Mouse (Mus musculus) adrenal gland, adult 18-20 months (tissue): ENCODE results near the gene Hydin. TPM values are rescaled to one million over a fixed set of nuclear protein-coding genes. Genes with fewer than 3 reads are reported as not detected.
A peak's percentile ranks its signal among the peaks of the same experiment; 100 is the strongest.

Experiments
- DNase-seq, 2 experiments: peaks; one replicate each; pipeline ENCODE4 v3.0.0; 2021 to 2022; ENCODE audit warnings: low spot score in 2 of 2
- long read RNA-seq, 2 experiments: library from polyadenylated mRNA; stranded (forward); transcript quantifications; one replicate each; pipeline ENCODE4 v2.0.0; 2021
- total RNA-seq, 2 experiments: library from RNA; stranded (reverse); gene quantifications; 1 replicate in 1 of 2; 2 replicates in 1 of 2; pipeline ENCODE4 v1.2.3; 2021

Hydin gene
- total RNA-seq = under 1 TPM; 0.03 to 0.17 TPM
- long read RNA-seq, experiment 1 = 0 reads
- long read RNA-seq, experiment 2, partial matches to known transcripts = 3 of 3 reads
- long read RNA-seq, experiment 2, other reads (novel, unspliced or antisense) = 0 of 3 reads

- DNase-seq = peak in 1 of 2 experiments; percentile 10
These were observed at the start of gene Hydin for GRCm38 (mm10) chr8:110266741-110267140. Gene Hydin, plus strand, starts transcription at chr8:110266977.

- DNase-seq = no peak
These were observed 49.6 kb upstream of the Hydin start for GRCm38 (mm10) chr8:110217198-110217597.

DNA sequence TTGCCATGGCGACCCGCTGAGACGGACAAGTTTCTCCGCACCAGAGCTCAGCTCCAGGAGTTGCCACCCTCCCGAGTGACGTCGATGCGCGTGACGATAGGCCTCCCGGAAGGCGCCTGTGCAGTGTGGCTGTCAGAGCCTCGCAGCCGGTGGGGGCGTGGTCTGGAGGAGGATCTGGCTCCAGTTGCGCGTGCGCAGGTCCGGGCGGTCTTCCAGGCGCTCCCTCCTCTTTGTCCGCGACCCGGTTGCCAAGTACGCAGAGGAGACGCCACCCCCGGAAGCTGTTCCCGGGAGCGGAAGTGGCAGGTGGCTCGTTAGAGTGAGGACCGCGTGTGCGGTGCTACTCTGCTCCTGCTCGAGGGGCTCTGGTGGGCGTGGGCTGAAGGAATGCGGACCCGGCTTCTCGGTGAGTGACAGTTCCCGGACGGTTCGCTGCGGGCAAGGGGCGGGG lies 49.1 kb upstream of the Hydin start:
- peak; percentile 98 to 99 for DNase-seq

GRCm38 (mm10) chr8:110218511-110218910 lies 48.3 kb upstream of the Hydin start:
- DNase-seq = no peak

DNA sequence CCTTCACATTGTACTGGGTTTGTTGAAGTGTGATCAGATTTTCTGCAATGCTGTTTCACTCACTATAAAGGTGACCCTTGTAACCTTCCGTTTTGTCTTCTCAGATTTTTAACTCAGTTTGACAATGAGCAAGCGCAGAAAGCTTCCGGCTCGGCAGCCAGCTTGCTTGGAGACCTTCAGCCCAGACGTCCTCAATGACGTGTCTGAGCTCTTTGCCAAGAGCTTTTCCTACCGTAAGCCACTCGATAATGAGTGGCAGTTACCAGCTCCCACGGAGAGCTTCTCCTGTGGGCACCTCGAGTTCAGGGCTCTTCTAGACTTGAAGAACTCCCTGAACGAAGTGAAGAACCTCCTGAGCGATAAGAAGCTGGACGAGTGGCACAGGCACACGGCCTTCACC lies 45.8 kb upstream of the Hydin start:
- DNase-seq = no peak

DNA sequence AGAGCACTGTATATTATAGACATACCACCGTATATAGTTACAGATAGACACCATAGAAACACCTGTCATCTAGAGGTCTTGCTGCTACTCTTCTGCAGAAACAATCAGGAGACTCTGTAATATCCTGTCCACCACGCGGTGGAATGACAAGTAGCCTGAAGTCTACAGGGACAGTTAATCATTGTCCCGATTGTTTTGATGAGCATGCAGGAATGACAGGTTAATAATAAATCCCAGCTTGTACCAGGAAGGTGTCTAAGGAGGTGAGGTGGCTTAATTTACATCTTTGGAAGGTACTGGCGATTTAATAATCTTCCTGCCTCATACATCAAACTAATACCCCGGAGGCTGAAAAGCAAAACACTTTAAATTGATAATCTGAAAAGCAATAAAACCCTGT lies 36.0 kb upstream of the Hydin start:
- no peak for DNase-seq

DNA sequence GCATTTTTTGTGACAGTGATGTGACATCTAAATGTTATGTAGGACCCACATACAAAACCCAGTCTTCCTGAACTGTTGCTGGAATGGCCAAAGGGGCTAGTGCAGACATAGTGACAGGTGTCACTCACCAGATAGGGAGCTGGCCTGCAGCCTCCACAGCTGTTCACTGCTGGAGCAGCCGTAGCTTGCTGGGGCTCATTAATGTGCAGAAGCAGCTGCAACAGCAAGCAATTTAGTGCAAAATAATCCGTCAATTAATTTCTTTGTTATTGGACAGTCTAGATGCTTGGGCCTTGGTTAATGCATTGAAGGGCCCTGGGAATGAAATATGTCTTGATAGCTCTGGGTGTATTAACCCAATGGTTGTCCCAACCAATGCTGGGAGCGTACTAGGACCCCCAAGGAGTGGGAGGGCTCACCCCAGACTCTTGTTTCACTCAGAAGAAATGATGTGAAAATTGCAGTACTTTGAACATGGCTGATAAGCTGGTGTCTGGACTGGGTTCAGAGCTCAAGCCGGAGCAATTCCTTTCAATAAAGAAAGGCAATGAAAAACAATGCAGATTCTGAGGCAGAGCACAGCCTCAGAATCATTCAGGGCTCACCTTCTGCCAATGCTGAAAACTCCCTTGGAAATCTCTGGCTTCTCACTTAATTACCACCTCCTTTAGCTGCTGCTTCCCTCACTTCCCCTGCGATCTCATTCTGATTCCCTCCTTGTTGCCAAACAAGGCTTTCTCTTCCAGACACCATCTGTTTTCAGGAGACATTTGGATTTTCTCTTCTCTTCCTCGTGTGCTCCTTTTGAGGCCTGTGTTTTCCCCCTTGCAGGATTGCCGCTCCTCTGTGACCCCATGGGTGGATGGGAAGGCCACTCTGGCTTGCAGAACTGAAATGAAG lies 24.2 kb upstream of the Hydin start:
- no peak for DNase-seq

- no peak for DNase-seq
These were observed 22.2 kb upstream of the Hydin start for GRCm38 (mm10) chr8:110244566-110244965.

GRCm38 (mm10) chr8:110247238-110247637 lies 19.5 kb upstream of the Hydin start:
- no peak for DNase-seq

- no peak for DNase-seq
These were observed 12.8 kb upstream of the Hydin start for GRCm38 (mm10) chr8:110253986-110254385.

DNA sequence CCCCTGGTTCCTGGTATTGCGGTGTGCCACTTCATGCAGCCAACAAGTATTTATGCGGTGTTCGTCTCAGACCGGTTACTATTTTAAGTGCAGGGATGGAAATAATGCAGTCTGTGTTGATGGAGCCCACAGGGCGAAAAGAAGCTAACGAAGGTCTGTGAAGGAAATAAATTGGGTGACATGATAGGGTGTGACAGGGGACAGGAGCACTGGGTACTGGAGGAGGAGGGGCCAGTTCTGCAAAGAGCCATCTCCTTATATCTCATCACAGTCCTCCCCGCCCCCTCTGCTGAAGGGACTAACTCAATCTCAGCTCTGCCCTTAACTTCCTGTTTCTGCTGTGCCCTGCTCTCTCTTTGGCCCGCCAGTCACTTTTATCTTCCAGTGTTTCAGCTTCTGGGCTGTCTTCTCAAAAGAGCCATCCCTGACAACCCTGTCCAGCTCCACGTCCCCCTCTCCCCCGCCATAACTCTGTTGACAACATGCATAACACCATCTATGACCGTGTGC lies 926 bp upstream of the Hydin start:
- DNase-seq = no peak

- DNase-seq = no peak
These were observed 491 bp downstream of the Hydin start for GRCm38 (mm10) chr8:110267268-110267667.

DNA sequence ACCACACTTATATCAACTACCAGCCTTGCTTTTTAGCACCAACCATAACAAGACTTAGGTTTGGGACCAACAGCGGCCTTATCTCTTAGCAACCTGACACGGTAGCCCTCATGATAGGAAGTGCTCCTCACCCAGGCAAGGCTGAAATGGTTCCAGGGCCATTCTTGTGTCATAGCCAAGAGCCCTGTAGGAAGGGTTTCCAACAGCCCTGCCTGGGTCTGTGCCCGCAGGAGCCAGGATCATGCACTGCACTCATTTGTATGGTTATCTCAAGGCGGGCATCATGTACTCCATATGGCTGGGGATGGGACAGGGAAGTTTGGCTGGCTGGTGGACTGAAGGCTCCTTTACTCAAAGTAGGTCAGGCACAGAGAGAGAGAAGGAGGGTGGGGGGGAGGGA lies 3.9 kb downstream of the Hydin start:
- DNase-seq = no peak

DNA sequence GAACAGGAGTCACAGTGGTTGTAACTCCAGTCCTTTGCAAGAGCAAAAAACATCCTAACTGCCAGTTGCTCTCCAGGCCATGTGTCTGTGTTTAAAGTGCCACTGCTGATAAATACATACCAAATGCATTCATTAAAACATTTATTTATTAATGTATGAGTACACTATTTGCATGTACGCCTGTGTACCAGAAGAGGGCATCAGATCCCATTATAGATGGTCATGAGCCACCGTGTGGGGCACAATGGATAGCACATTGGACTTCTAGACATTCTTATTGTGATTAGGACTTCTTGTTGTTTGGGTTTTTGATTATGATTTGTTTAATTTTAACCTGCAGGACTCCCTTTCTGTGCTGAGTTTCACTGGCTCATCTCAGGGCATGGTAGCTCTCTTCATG lies 6.6 kb downstream of the Hydin start:
- DNase-seq = no peak

- DNase-seq = no peak
These were observed 8.9 kb downstream of the Hydin start for GRCm38 (mm10) chr8:110275465-110276258.

GRCm38 (mm10) chr8:110276259-110276560 lies 9.4 kb downstream of the Hydin start:
- DNase-seq = no peak

- no peak for DNase-seq
These were observed 45.9 kb downstream of the Hydin start for GRCm38 (mm10) chr8:110312715-110313114.

- no peak for DNase-seq
These were observed 49.0 kb downstream of the Hydin start for GRCm38 (mm10) chr8:110315826-110316225.

GRCm38 (mm10) chr8:110319586-110319985 lies 52.8 kb downstream of the Hydin start:
- DNase-seq = no peak

DNA sequence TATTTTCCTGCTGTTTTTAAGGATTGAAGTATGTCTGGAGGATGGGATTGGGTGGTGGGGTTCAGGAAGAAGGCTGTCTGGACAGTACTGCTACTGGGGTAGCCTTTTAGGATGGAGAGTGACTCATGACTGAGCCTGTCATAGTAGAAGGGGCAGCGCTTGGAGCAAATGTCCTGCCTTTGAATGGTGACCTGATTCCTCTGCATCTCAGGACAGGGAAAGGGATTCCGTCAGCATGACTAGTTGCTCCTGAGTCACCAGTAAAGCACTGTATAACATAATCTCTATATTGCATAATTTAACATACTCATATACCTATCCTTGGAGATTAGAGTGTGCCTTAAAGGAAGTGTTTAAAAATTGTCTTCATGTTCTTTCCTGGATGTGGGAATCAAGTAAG lies 54.7 kb downstream of the Hydin start:
- no peak for DNase-seq

DNA sequence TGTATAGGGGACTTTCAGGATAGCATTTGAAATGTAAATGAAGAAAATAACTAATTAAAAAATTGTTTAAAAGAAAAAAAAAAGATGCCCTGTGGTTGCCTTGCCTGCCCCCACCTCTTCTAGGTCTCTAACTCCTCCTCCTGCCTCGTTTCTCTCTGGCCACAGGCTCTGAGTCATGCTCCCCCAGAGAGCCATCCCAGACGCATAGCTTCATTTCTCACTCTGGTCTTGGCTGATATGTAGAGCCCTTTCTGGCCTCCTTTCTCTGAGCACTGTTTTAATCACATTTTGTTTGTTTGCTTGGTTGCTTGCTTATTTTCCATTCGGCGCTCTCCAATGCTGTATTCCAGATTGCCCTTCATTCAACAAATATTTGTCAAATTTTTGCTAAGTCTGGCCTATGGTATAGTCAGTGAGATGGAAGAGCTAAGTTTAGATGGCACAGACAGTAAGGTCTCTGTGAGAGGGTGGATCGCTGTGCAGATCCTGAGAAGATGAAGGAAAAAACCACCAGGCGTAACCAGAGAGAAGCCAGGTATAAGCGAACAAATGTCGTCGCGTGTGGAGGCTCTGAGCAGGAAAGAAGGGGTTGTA lies 57.3 kb downstream of the Hydin start:
- no peak for DNase-seq
